Mouse (Mus musculus): Measurements from ENCODE around the gene Gm4450. TPM values are rescaled to one million over a fixed set of nuclear protein-coding genes. Genes with fewer than 3 reads are reported as not detected.
"Not testable (repeated sequence)": the region's sequence is repeated elsewhere in the genome, so short reads cannot be mapped to it uniquely, and the experiment has no call there.

Gene Gm4450
- polyA plus RNA-seq, 1 experiment from 2014 or later = 0.12 TPM

- not testable (repeated sequence) for H3K36me3 ChIP-seq (replicated peaks; ENCODE audit: control insufficient read depth, insufficient read depth); H3K27ac ChIP-seq; H3K9ac ChIP-seq; H3K9me3 ChIP-seq (ENCODE audit: control insufficient read depth, low read length); H3K4me2 ChIP-seq (replicated peaks); H3K4me1 ChIP-seq (replicated peaks; ENCODE audit: control insufficient read depth, insufficient read depth, low read length); H3K27me3 ChIP-seq (ENCODE audit: control insufficient read depth, insufficient read depth, low read length); H3K4me3 ChIP-seq (replicated peaks; ENCODE audit: low read length)
- whole genome bisulfite sequencing = 7% methylated on average over 3 of the region's 3 CpGs
- DNase-seq (ENCODE audit: low spot score) = peak; percentile 21
- ATAC-seq (ENCODE audit: low FRiP score) = peak; percentile 57; the same call in 1 of the 2 replicates
Measured at GRCm38 (mm10) chr3:98443149-98443779, 13.7 kb downstream of the Gm4450 start.

GRCm38 (mm10) chr3:98442245-98442644, 14.7 kb downstream of the Gm4450 start:
- not testable (repeated sequence) for H3K9ac ChIP-seq; H3K9me3 ChIP-seq (ENCODE audit: control insufficient read depth, low read length); H3K36me3 ChIP-seq (replicated peaks; ENCODE audit: control insufficient read depth, insufficient read depth); H3K4me2 ChIP-seq (replicated peaks); H3K27ac ChIP-seq; ATAC-seq (ENCODE audit: low FRiP score); H3K4me1 ChIP-seq (replicated peaks; ENCODE audit: control insufficient read depth, insufficient read depth, low read length); H3K27me3 ChIP-seq (ENCODE audit: control insufficient read depth, insufficient read depth, low read length); DNase-seq (ENCODE audit: low spot score); H3K4me3 ChIP-seq (replicated peaks; ENCODE audit: low read length)
- WGBS = 44% methylated on average over 3 of the region's 3 CpGs

- Histone ChIP-seq H3K4me1 (replicated peaks; ENCODE audit: control insufficient read depth, insufficient read depth, low read length) (no peaks in the 10 kb centered on the region), H3K9ac (no peak overlapping the region), H3K36me3 (replicated peaks; ENCODE audit: control insufficient read depth, insufficient read depth) (0 out of 2 replicates have a peak, but pooled peaks cover 7% of the 10 kb centered on the region), H3K27me3 (ENCODE audit: control insufficient read depth, insufficient read depth, low read length) (no peaks in the 10 kb centered on the region), H3K9me3 (ENCODE audit: control insufficient read depth, low read length) (no peaks in the 10 kb centered on the region), H3K4me3 (replicated peaks; ENCODE audit: low read length) (no peak overlapping the region), H3K27ac (no peak overlapping the region), H3K4me2 (replicated peaks) (no peak overlapping the region)
- DNase-seq (ENCODE audit: low spot score) = peak; percentile 4
- ATAC-seq (ENCODE audit: low FRiP score) = no peak
- WGBS = 89% methylated on average over 1 of the region's 1 CpGs
Measured at GRCm38 (mm10) chr3:98435030-98435429, 21.9 kb downstream of the Gm4450 start.

- WGBS = 80% methylated on average over 1 of the region's 1 CpGs
- Histone ChIP-seq H3K36me3 (replicated peaks; ENCODE audit: control insufficient read depth, insufficient read depth) (0 out of 2 replicates have a peak, but pooled peaks cover 7% of the 10 kb centered on the region), H3K4me2 (replicated peaks) (no peak overlapping the region), H3K27me3 (ENCODE audit: control insufficient read depth, insufficient read depth, low read length) (no peaks in the 10 kb centered on the region), H3K4me3 (replicated peaks; ENCODE audit: low read length) (no peak overlapping the region), H3K9me3 (ENCODE audit: control insufficient read depth, low read length) (no peaks in the 10 kb centered on the region), H3K4me1 (replicated peaks; ENCODE audit: control insufficient read depth, insufficient read depth, low read length) (no peaks in the 10 kb centered on the region), H3K9ac (no peak overlapping the region), H3K27ac (no peak overlapping the region)
- DNase-seq (ENCODE audit: low spot score) (peak; percentile 23), ATAC-seq (ENCODE audit: low FRiP score) (0 out of 2 replicates have a peak, but pooled peaks have one; percentile 24)
Measured at GRCm38 (mm10) chr3:98434088-98434816, 22.7 kb downstream of the Gm4450 start.

GRCm38 (mm10) chr3:98428928-98429525, 27.9 kb downstream of the Gm4450 start:
- Histone ChIP-seq H3K27ac (no peak overlapping the region), H3K9ac (no peak overlapping the region), H3K36me3 (replicated peaks; ENCODE audit: control insufficient read depth, insufficient read depth) (peaks cover 25% of the 10 kb centered on the region), H3K4me2 (replicated peaks) (peak overlapping the region; percentile 90), H3K4me3 (replicated peaks; ENCODE audit: low read length) (no peak overlapping the region), H3K9me3 (ENCODE audit: control insufficient read depth, low read length) (no peaks in the 10 kb centered on the region), H3K4me1 (replicated peaks; ENCODE audit: control insufficient read depth, insufficient read depth, low read length) (peaks cover 21% of the 10 kb centered on the region; the same call in 1 of the 2 replicates), H3K27me3 (ENCODE audit: control insufficient read depth, insufficient read depth, low read length) (peaks cover 27% of the 10 kb centered on the region; the same call in 1 of the 2 replicates)
- DNase-seq (ENCODE audit: low spot score) = peak; percentile 24
- WGBS = 18% methylated on average over 8 of the region's 8 CpGs
- ATAC-seq (ENCODE audit: low FRiP score) = no peak

- peak; percentile 25 for DNase-seq (ENCODE audit: low spot score)
- 5% methylated on average over 17 of the region's 17 CpGs for WGBS
- H3K9me3 ChIP-seq (ENCODE audit: control insufficient read depth, low read length) = no peaks in the 10 kb centered on the region
- H3K27me3 ChIP-seq (ENCODE audit: control insufficient read depth, insufficient read depth, low read length) = peaks cover 27% of the 10 kb centered on the region; the same call in 1 of the 2 replicates
- no peak overlapping the region for H3K27ac ChIP-seq
- peak overlapping the region; percentile 43 for H3K4me3 ChIP-seq (replicated peaks; ENCODE audit: low read length)
- ATAC-seq (ENCODE audit: low FRiP score) = peak; percentile 19
- H3K4me2 ChIP-seq (replicated peaks) = peak overlapping the region; percentile 90
- H3K36me3 ChIP-seq (replicated peaks; ENCODE audit: control insufficient read depth, insufficient read depth) = peaks cover 25% of the 10 kb centered on the region
- peaks cover 21% of the 10 kb centered on the region; the same call in 1 of the 2 replicates for H3K4me1 ChIP-seq (replicated peaks; ENCODE audit: control insufficient read depth, insufficient read depth, low read length)
- peak overlapping the region; percentile 58 for H3K9ac ChIP-seq
Measured at GRCm38 (mm10) chr3:98428449-98428775, 28.5 kb downstream of the Gm4450 start.

GRCm38 (mm10) chr3:98427600-98428448, 29.1 kb downstream of the Gm4450 start:
- WGBS = under 1% methylated on average over 91 of the region's 110 CpGs
- Histone ChIP-seq H3K9me3 (ENCODE audit: control insufficient read depth, low read length) (no peaks in the 10 kb centered on the region), H3K4me3 (replicated peaks; ENCODE audit: low read length) (peak overlapping the region; percentile 43), H3K9ac (peak overlapping the region; percentile 58), H3K36me3 (replicated peaks; ENCODE audit: control insufficient read depth, insufficient read depth) (peaks cover 25% of the 10 kb centered on the region), H3K27me3 (ENCODE audit: control insufficient read depth, insufficient read depth, low read length) (peaks cover 27% of the 10 kb centered on the region; the same call in 1 of the 2 replicates), H3K27ac (no peak overlapping the region), H3K4me2 (replicated peaks) (peak overlapping the region; percentile 90), H3K4me1 (replicated peaks; ENCODE audit: control insufficient read depth, insufficient read depth, low read length) (peaks cover 21% of the 10 kb centered on the region; the same call in 1 of the 2 replicates)
- DNase-seq (ENCODE audit: low spot score) (peak; percentile 59), ATAC-seq (ENCODE audit: low FRiP score) (peak; percentile 92)

- peak overlapping the region; percentile 43 for H3K4me3 ChIP-seq (replicated peaks; ENCODE audit: low read length)
- H3K9me3 ChIP-seq (ENCODE audit: control insufficient read depth, low read length) = no peaks in the 10 kb centered on the region
- 3% methylated on average over 21 of the region's 23 CpGs for WGBS
- DNase-seq (ENCODE audit: low spot score) = peak; percentile 26
- H3K27ac ChIP-seq = no peak overlapping the region
- peak overlapping the region; percentile 58; the same call in 1 of the 2 replicates for H3K9ac ChIP-seq
- no peak for ATAC-seq (ENCODE audit: low FRiP score)
- H3K4me1 ChIP-seq (replicated peaks; ENCODE audit: control insufficient read depth, insufficient read depth, low read length) = peaks cover 21% of the 10 kb centered on the region; the same call in 1 of the 2 replicates
- H3K27me3 ChIP-seq (ENCODE audit: control insufficient read depth, insufficient read depth, low read length) = peaks cover 27% of the 10 kb centered on the region; the same call in 1 of the 2 replicates
- H3K36me3 ChIP-seq (replicated peaks; ENCODE audit: control insufficient read depth, insufficient read depth) = peaks cover 25% of the 10 kb centered on the region
- peak overlapping the region; percentile 90 for H3K4me2 ChIP-seq (replicated peaks)
Measured at GRCm38 (mm10) chr3:98427260-98427599, 29.7 kb downstream of the Gm4450 start.

All from hindbrain, embryonic 14.5 days (tissue).